Mouse (Mus musculus): ENCODE data around the gene Cabp1. TPM values are rescaled to one million over a fixed set of nuclear protein-coding genes. Genes with fewer than 3 reads are reported as not detected.
A peak's percentile ranks its signal among the peaks of the same experiment; 100 is the strongest.

Gene Cabp1
- polyA plus RNA-seq, 1 experiment from 2014 or later: 5.3 TPM

- no peak overlapping the region for H3K4me2 ChIP-seq (ENCODE audit: low read length)
- 86% methylated on average over 6 of the region's 6 CpGs for WGBS
- H3K9me3 ChIP-seq (replicated peaks; ENCODE audit: control insufficient read depth, low read length, poor library complexity, severe bottlenecking): no peaks in the 10 kb centered on the region
- H3K4me3 ChIP-seq (ENCODE audit: low read depth, low read length): no peak overlapping the region
- no peak overlapping the region for H3K27ac ChIP-seq (ENCODE audit: low read length)
- no peak for ATAC-seq
- H3K9ac ChIP-seq (ENCODE audit: low read depth, low read length): no peak overlapping the region
- H3K27me3 ChIP-seq (ENCODE audit: control insufficient read depth, insufficient read depth, low read depth, low read length): no peaks in the 10 kb centered on the region
- H3K4me1 ChIP-seq (ENCODE audit: control insufficient read depth, insufficient read depth, low read length): peaks cover 18% of the 10 kb centered on the region
- peaks cover 14% of the 10 kb centered on the region; the same call in 1 of the 2 replicates for H3K36me3 ChIP-seq (ENCODE audit: control insufficient read depth, insufficient read depth, low read length)
Observed at GRCm38 (mm10) chr5:115129328-115129727, 64.9 kb downstream of the Cabp1 start.

GRCm38 (mm10) chr5:115127421-115128179 is 66.6 kb downstream of the Cabp1 start:
- no peak for ATAC-seq
- H3K4me2 ChIP-seq (ENCODE audit: low read length): no peak overlapping the region
- H3K27ac ChIP-seq (ENCODE audit: low read length): no peak overlapping the region
- H3K9ac ChIP-seq (ENCODE audit: low read depth, low read length): no peak overlapping the region
- H3K36me3 ChIP-seq (ENCODE audit: control insufficient read depth, insufficient read depth, low read length): peaks cover 14% of the 10 kb centered on the region; the same call in 1 of the 2 replicates
- H3K4me3 ChIP-seq (ENCODE audit: low read depth, low read length): no peak overlapping the region
- no peaks in the 10 kb centered on the region for H3K9me3 ChIP-seq (replicated peaks; ENCODE audit: control insufficient read depth, low read length, poor library complexity, severe bottlenecking)
- H3K4me1 ChIP-seq (ENCODE audit: control insufficient read depth, insufficient read depth, low read length): peaks cover 3% of the 10 kb centered on the region
- no peaks in the 10 kb centered on the region for H3K27me3 ChIP-seq (ENCODE audit: control insufficient read depth, insufficient read depth, low read depth, low read length)
- WGBS: 95% methylated on average over 22 of the region's 22 CpGs

- 88% methylated on average over 20 of the region's 28 CpGs for WGBS
- H3K27ac ChIP-seq (ENCODE audit: low read length): no peak overlapping the region
- no peaks in the 10 kb centered on the region for H3K27me3 ChIP-seq (ENCODE audit: control insufficient read depth, insufficient read depth, low read depth, low read length)
- H3K36me3 ChIP-seq (ENCODE audit: control insufficient read depth, insufficient read depth, low read length): peaks cover 14% of the 10 kb centered on the region; the same call in 1 of the 2 replicates
- no peaks in the 10 kb centered on the region; the same call in 1 of the 2 replicates for H3K4me1 ChIP-seq (ENCODE audit: control insufficient read depth, insufficient read depth, low read length)
- no peaks in the 10 kb centered on the region for H3K9me3 ChIP-seq (replicated peaks; ENCODE audit: control insufficient read depth, low read length, poor library complexity, severe bottlenecking)
- no peak overlapping the region for H3K4me3 ChIP-seq (ENCODE audit: low read depth, low read length)
- ATAC-seq: no peak
- H3K4me2 ChIP-seq (ENCODE audit: low read length): no peak overlapping the region
- H3K9ac ChIP-seq (ENCODE audit: low read depth, low read length): no peak overlapping the region
Observed at GRCm38 (mm10) chr5:115126578-115127312, 67.4 kb downstream of the Cabp1 start.

- Histone ChIP-seq H3K27me3 (ENCODE audit: control insufficient read depth, insufficient read depth, low read depth, low read length) (no peaks in the 10 kb centered on the region), H3K4me1 (ENCODE audit: control insufficient read depth, insufficient read depth, low read length) (no peaks in the 10 kb centered on the region; the same call in 1 of the 2 replicates), H3K4me2 (ENCODE audit: low read length) (no peak overlapping the region), H3K9ac (ENCODE audit: low read depth, low read length) (no peak overlapping the region), H3K4me3 (ENCODE audit: low read depth, low read length) (no peak overlapping the region), H3K9me3 (replicated peaks; ENCODE audit: control insufficient read depth, low read length, poor library complexity, severe bottlenecking) (no peaks in the 10 kb centered on the region), H3K27ac (ENCODE audit: low read length) (no peak overlapping the region), H3K36me3 (ENCODE audit: control insufficient read depth, insufficient read depth, low read length) (peaks cover 14% of the 10 kb centered on the region; the same call in 1 of the 2 replicates)
- peak; percentile 70; the same call in 1 of the 2 replicates for ATAC-seq
- WGBS: 17% methylated on average over 24 of the region's 24 CpGs
Observed at GRCm38 (mm10) chr5:115125211-115125871, 68.8 kb downstream of the Cabp1 start.

GRCm38 (mm10) chr5:115124690-115125089 is 69.5 kb downstream of the Cabp1 start:
- 94% methylated on average over 6 of the region's 6 CpGs for WGBS
- no peak for ATAC-seq
- H3K4me3 ChIP-seq (ENCODE audit: low read depth, low read length): no peak overlapping the region
- H3K9ac ChIP-seq (ENCODE audit: low read depth, low read length): no peak overlapping the region
- no peaks in the 10 kb centered on the region; the same call in 1 of the 2 replicates for H3K4me1 ChIP-seq (ENCODE audit: control insufficient read depth, insufficient read depth, low read length)
- no peaks in the 10 kb centered on the region for H3K27me3 ChIP-seq (ENCODE audit: control insufficient read depth, insufficient read depth, low read depth, low read length)
- H3K36me3 ChIP-seq (ENCODE audit: control insufficient read depth, insufficient read depth, low read length): peaks cover 14% of the 10 kb centered on the region; the same call in 1 of the 2 replicates
- no peak overlapping the region for H3K4me2 ChIP-seq (ENCODE audit: low read length)
- H3K9me3 ChIP-seq (replicated peaks; ENCODE audit: control insufficient read depth, low read length, poor library complexity, severe bottlenecking): no peaks in the 10 kb centered on the region
- no peak overlapping the region for H3K27ac ChIP-seq (ENCODE audit: low read length)

- 81% methylated on average over 5 of the region's 5 CpGs for whole genome bisulfite sequencing
- no peak overlapping the region for H3K27ac ChIP-seq (ENCODE audit: low read length)
- no peak overlapping the region for H3K4me3 ChIP-seq (ENCODE audit: low read depth, low read length)
- H3K4me1 ChIP-seq (ENCODE audit: control insufficient read depth, insufficient read depth, low read length): peaks cover 4% of the 10 kb centered on the region; the same call in 1 of the 2 replicates
- H3K27me3 ChIP-seq (ENCODE audit: control insufficient read depth, insufficient read depth, low read depth, low read length): no peaks in the 10 kb centered on the region
- no peak overlapping the region for H3K9ac ChIP-seq (ENCODE audit: low read depth, low read length)
- H3K36me3 ChIP-seq (ENCODE audit: control insufficient read depth, insufficient read depth, low read length): peaks cover 5% of the 10 kb centered on the region; the same call in 1 of the 2 replicates
- H3K4me2 ChIP-seq (ENCODE audit: low read length): no peak overlapping the region
- no peaks in the 10 kb centered on the region for H3K9me3 ChIP-seq (replicated peaks; ENCODE audit: control insufficient read depth, low read length, poor library complexity, severe bottlenecking)
- no peak for ATAC-seq
Observed at GRCm38 (mm10) chr5:115120978-115121377, 73.2 kb downstream of the Cabp1 start.

- 2% methylated on average over 35 of the region's 39 CpGs for WGBS
- Histone ChIP-seq H3K4me1 (ENCODE audit: control insufficient read depth, insufficient read depth, low read length) (peaks cover 4% of the 10 kb centered on the region; the same call in 1 of the 2 replicates), H3K27ac (ENCODE audit: low read length) (no peak within 1 kb of the TSS)
Observed at GRCm38 (mm10) chr5:115118961-115119570, 75.1 kb downstream of the Cabp1 start, which contains the start of gene Acads. Gene Acads, minus strand, starts transcription at chr5:115119346.

More at GRCm38 (mm10) chr5:115118961-115119570, 75.1 kb downstream of the Cabp1 start, which contains the start of gene Acads:
- Histone ChIP-seq H3K4me2 (ENCODE audit: low read length) (peak within 1 kb of the TSS; percentile 67), H3K27me3 (ENCODE audit: control insufficient read depth, insufficient read depth, low read depth, low read length) (no peaks in the 10 kb centered on the region), H3K9ac (ENCODE audit: low read depth, low read length) (peak within 1 kb of the TSS; percentile 70), H3K36me3 (ENCODE audit: control insufficient read depth, insufficient read depth, low read length) (no peaks in the 10 kb centered on the region; the same call in 1 of the 2 replicates), H3K4me3 (ENCODE audit: low read depth, low read length) (peak within 1 kb of the TSS; percentile 45), H3K9me3 (replicated peaks; ENCODE audit: control insufficient read depth, low read length, poor library complexity, severe bottlenecking) (no peaks in the 10 kb centered on the region)
- peak; percentile 82 for ATAC-seq

Measured in midbrain, embryonic 16.5 days (tissue).